Mouse (Mus musculus): ENCODE measurements around the gene Ppp1r27. TPM values are rescaled to one million over a fixed set of nuclear protein-coding genes. Genes with fewer than 3 reads are reported as not detected.

The Ppp1r27 gene
- total and polyA plus RNA-seq, 3 experiments, result 0.34 to 0.96 TPM; not detected in 1

GRCm38 (mm10) chr11:120573585-120574277, 22.8 kb upstream of the Ppp1r27 start:
- intact Hi-C loops (cut with DNase I), result loop anchor here (1.0 kb wide), 1 partner anchor 8 kb away; the partner anchor contains the start of gene Arhgdia

DNA sequence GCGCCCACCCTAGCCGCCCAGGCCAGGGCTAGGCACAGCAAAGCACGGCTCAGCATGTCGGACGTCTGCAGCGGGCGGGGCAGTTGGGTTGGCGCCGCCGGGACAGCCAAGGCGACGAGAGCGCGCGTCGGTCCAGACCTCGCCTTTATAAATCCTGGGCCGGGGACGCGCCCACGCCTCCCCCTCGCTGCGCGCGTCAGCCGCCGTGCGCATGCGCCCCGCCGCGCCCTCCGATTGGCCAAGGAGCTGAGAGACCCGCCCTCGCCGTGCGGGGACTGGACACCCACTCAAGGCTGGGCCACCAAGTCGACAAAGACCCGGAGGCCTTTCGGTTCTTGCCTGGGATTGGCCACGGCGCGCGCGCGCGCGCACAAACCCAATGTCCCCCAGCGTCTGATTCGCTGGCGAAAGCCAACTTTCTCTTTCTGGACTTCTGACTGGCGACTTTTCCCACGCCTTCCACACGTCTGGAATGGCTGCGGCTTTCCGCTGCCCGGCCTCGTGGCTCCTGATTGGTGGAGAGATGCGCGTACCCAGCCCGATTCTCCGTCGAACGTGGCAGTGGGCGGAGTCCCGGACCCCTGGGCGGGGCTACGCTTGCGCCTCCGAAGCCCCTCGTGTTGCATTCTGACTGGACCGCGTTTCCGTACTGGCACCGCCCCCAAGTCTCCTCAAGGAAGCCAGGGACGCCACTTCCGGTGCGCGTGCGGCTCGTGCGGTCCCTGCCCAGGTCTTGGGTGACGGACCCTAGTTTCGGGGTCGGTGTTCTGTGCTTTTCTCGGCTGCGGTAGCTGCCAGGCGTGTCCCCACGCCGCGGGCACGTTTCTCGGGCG, 22.0 kb upstream of the Ppp1r27 start, which contains the start of gene P4hb:
TSS of gene P4hb (minus strand) at position 502 of the 833 bp plus-strand sequence.
- H3K9ac ChIP-seq (ENCODE audit: low read depth, low read length), result peak within 1 kb of the TSS; percentile 90
- no peaks in the 10 kb centered on the region; the same call in 1 of the 2 replicates for H3K36me3 ChIP-seq (ENCODE audit: control insufficient read depth, insufficient read depth, low read length)
- TF ChIP-seq POLR2A (IDR thresholded peaks at IDR 0.05; ENCODE audit: insufficient read depth, low read depth, low read length) (peak; percentile 97), CTCF (IDR thresholded peaks at IDR 0.05) (no peak), EP300 (IDR thresholded peaks at IDR 0.05; ENCODE audit: insufficient read depth, low read depth, low read length) (peak; percentile 60; the same call in 1 of the 2 replicates)
- WGBS, result under 1% methylated on average over 92 of the region's 94 CpGs
- H3K27ac ChIP-seq, result peak within 1 kb of the TSS; percentile 98
- no peaks in the 10 kb centered on the region for H3K27me3 ChIP-seq (ENCODE audit: control insufficient read depth, insufficient read depth, low read length)
- peaks cover 6% of the 10 kb centered on the region for H3K4me1 ChIP-seq (ENCODE audit: control insufficient read depth, insufficient read depth, low read length)
- DNase-seq, result peak; percentile 99 to 100
- peak within 1 kb of the TSS; percentile 85 for H3K4me3 ChIP-seq
- intact Hi-C loops (cut with DNase I), result loop anchor here (1.0 kb wide), 1 partner anchor 8 kb away; the partner anchor contains the start of gene Arhgdia
- H3K79me2 ChIP-seq (replicated peaks; ENCODE audit: control insufficient read depth, insufficient read depth, low read length), result peaks cover 1% of the 10 kb centered on the region; the same call in 1 of the 2 replicates

More at GRCm38 (mm10) chr11:120573585-120574277, 22.8 kb upstream of the Ppp1r27 start:
- DNase-seq, result no peak
- Histone ChIP-seq H3K9ac (ENCODE audit: low read depth, low read length) (peak overlapping the region; percentile 81), H3K27me3 (ENCODE audit: control insufficient read depth, insufficient read depth, low read length) (no peaks in the 10 kb centered on the region), H3K36me3 (ENCODE audit: control insufficient read depth, insufficient read depth, low read length) (no peaks in the 10 kb centered on the region; the same call in 1 of the 2 replicates), H3K4me3 (peak overlapping the region; percentile 85), H3K79me2 (replicated peaks; ENCODE audit: control insufficient read depth, insufficient read depth, low read length) (peaks cover 1% of the 10 kb centered on the region; the same call in 1 of the 2 replicates), H3K27ac (peak overlapping the region; percentile 98), H3K4me1 (ENCODE audit: control insufficient read depth, insufficient read depth, low read length) (peaks cover 6% of the 10 kb centered on the region)
- WGBS, result 1% methylated on average over 23 of the region's 23 CpGs
- TF ChIP-seq CTCF (IDR thresholded peaks at IDR 0.05) (no peak), POLR2A (IDR thresholded peaks at IDR 0.05; ENCODE audit: insufficient read depth, low read depth, low read length) (no peak), EP300 (IDR thresholded peaks at IDR 0.05; ENCODE audit: insufficient read depth, low read depth, low read length) (no peak; the same call in 1 of the 2 replicates)

- peaks cover 1% of the 10 kb centered on the region for H3K79me2 ChIP-seq (replicated peaks; ENCODE audit: control insufficient read depth, insufficient read depth, low read length)
- H3K4me3 ChIP-seq, result peak overlapping the region; percentile 80
- WGBS, result under 1% methylated on average over 24 of the region's 24 CpGs
- TF ChIP-seq EP300 (IDR thresholded peaks at IDR 0.05; ENCODE audit: insufficient read depth, low read depth, low read length) (no peak), POLR2A (IDR thresholded peaks at IDR 0.05; ENCODE audit: insufficient read depth, low read depth, low read length) (no peak), CTCF (IDR thresholded peaks at IDR 0.05) (no peak)
- H3K4me1 ChIP-seq (ENCODE audit: control insufficient read depth, insufficient read depth, low read length), result peaks cover 6% of the 10 kb centered on the region
- intact Hi-C loops (cut with DNase I), result no loop called here
- no peak for DNase-seq
- no peaks in the 10 kb centered on the region; the same call in 1 of the 2 replicates for H3K36me3 ChIP-seq (ENCODE audit: control insufficient read depth, insufficient read depth, low read length)
- H3K27ac ChIP-seq, result peak overlapping the region; percentile 98
- peak overlapping the region; percentile 90 for H3K9ac ChIP-seq (ENCODE audit: low read depth, low read length)
- no peaks in the 10 kb centered on the region for H3K27me3 ChIP-seq (ENCODE audit: control insufficient read depth, insufficient read depth, low read length)
These were observed 21.5 kb upstream of the Ppp1r27 start for GRCm38 (mm10) chr11:120572417-120572751.

DNA sequence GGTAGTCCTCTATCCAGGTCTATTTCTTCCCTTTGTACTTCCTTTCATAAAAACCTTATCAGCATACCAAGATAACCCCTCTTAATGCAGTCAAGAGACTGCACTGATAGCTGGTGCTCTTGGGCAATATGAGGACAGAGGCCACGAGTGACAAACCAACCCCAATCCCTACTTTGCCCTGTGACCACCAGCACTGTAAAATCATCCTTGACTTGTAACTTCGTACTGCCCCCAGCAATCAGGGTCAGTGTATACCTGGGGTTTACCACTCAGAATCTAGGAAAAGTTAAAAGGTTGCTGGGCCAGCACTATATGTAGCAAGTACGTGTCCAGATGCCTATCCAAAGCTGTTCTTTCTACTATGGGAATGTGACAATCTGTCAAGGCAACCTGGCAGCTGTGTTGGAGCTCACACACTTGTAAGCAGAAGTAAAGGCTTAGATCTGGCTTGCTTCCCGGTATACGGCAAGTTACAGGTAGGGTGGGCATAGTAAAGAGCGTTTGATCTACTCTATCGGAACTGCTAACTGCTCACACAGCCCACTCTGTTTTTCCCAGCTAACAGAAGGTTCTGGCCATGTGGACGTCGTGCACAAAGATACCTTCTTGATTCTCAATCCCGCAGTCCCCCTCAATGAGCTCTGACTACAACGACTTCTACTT, 21.0 kb upstream of the Ppp1r27 start:
- H3K4me1 ChIP-seq (ENCODE audit: control insufficient read depth, insufficient read depth, low read length), result peaks cover 6% of the 10 kb centered on the region
- no peaks in the 10 kb centered on the region for H3K27me3 ChIP-seq (ENCODE audit: control insufficient read depth, insufficient read depth, low read length)
- H3K4me3 ChIP-seq, result peak overlapping the region; percentile 80
- H3K9ac ChIP-seq (ENCODE audit: low read depth, low read length), result peak overlapping the region; percentile 90
- H3K27ac ChIP-seq, result peak overlapping the region; percentile 98
- TF ChIP-seq EP300 (IDR thresholded peaks at IDR 0.05; ENCODE audit: insufficient read depth, low read depth, low read length) (no peak), POLR2A (IDR thresholded peaks at IDR 0.05; ENCODE audit: insufficient read depth, low read depth, low read length) (0 out of 2 replicates have a peak, but pooled peaks have one; percentile 13)
- WGBS, result 2% methylated on average over 11 of the region's 11 CpGs
- intact Hi-C loops (cut with DNase I), result loop anchor here (2.0 kb wide), 1 partner anchor 23 kb away; the partner anchor contains the start of gene Mcrip1
- DNase-seq, result no peak
- no peaks in the 10 kb centered on the region; the same call in 1 of the 2 replicates for H3K36me3 ChIP-seq (ENCODE audit: control insufficient read depth, insufficient read depth, low read length)
- peaks cover 1% of the 10 kb centered on the region for H3K79me2 ChIP-seq (replicated peaks; ENCODE audit: control insufficient read depth, insufficient read depth, low read length)

- H3K27me3 ChIP-seq (ENCODE audit: control insufficient read depth, insufficient read depth, low read length), result no peaks in the 10 kb centered on the region
- no peak for DNase-seq
- H3K79me2 ChIP-seq (replicated peaks; ENCODE audit: control insufficient read depth, insufficient read depth, low read length), result peaks cover 1% of the 10 kb centered on the region
- H3K36me3 ChIP-seq (ENCODE audit: control insufficient read depth, insufficient read depth, low read length), result no peaks in the 10 kb centered on the region; the same call in 1 of the 2 replicates
- intact Hi-C loops (cut with DNase I), result loop anchor here (2.0 kb wide), 1 partner anchor 22 kb away; the partner anchor contains the start of gene Mcrip1
- H3K4me3 ChIP-seq, result no peak overlapping the region; the same call in 1 of the 2 replicates
- 54% methylated on average over 3 of the region's 3 CpGs for WGBS
- no peak overlapping the region for H3K9ac ChIP-seq (ENCODE audit: low read depth, low read length)
- H3K4me1 ChIP-seq (ENCODE audit: control insufficient read depth, insufficient read depth, low read length), result peaks cover 6% of the 10 kb centered on the region
- TF ChIP-seq CTCF (IDR thresholded peaks at IDR 0.05) (no peak), EP300 (IDR thresholded peaks at IDR 0.05; ENCODE audit: insufficient read depth, low read depth, low read length) (no peak), POLR2A (IDR thresholded peaks at IDR 0.05; ENCODE audit: insufficient read depth, low read depth, low read length) (no peak)
- no peak overlapping the region for H3K27ac ChIP-seq
These were observed 20.2 kb upstream of the Ppp1r27 start for GRCm38 (mm10) chr11:120571122-120571521.

Measured in heart, adult 2 months (tissue).